Mouse (Mus musculus): ENCODE measurements around the gene Nmnat3.

GRCm38 (mm10) chr9:98393496-98393895 lies 106.3 kb downstream of the Nmnat3 start:
- TF ChIP-seq CTCF (IDR thresholded peaks at IDR 0.05; ENCODE audit: low read depth): no peak
- TF ChIP-seq EP300 (IDR thresholded peaks at IDR 0.05; ENCODE audit: low read depth): no peak

Data from liver, embryonic 14.5 days (tissue).